Mouse (Mus musculus): Measurements from ENCODE around the gene Lin28a. TPM values are rescaled to one million over a fixed set of nuclear protein-coding genes. Genes with fewer than 3 reads are reported as not detected.

Gene Lin28a
- polyA plus RNA-seq, 1 experiment, result not detected

DNA sequence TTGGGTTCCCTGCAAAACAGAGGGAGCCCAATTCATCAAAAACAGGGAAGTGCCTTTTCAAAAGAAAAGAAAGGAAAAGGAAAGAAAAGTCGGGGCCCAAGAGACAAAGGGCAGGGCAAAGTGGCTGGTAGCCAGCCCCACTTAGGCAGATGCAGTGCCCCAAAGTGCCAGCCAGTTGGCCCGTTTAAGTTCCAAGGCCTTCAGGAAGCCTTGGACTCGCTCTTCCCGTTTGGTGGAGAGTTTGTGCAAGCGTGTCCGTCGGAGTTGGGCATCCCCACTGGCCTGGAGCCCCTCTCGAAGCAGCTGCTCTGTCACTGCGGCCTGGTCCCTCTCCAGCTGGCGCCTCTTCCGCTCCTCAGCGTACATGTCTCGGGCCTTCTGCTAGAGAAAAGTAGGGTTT, 47.8 kb downstream of the Lin28a start:
- TF ChIP-seq TAL1 (IDR thresholded peaks at IDR 0.05; ENCODE audit: low read length), result no peak
- TF ChIP-seq GATA1 (IDR thresholded peaks at IDR 0.05; ENCODE audit: low read length), result no peak
- peaks cover 34% of the 10 kb centered on the region for H3K4me1 ChIP-seq (ENCODE audit: control insufficient read depth)
- no peaks in the 10 kb centered on the region for H3K9me3 ChIP-seq (ENCODE audit: control insufficient read depth, low read length)
- no peaks in the 10 kb centered on the region for H3K27me3 ChIP-seq (ENCODE audit: control insufficient read depth)
- H3K36me3 ChIP-seq (ENCODE audit: control insufficient read depth), result peaks cover 36% of the 10 kb centered on the region
- no peak overlapping the region for H3K4me3 ChIP-seq (replicated peaks)

DNA sequence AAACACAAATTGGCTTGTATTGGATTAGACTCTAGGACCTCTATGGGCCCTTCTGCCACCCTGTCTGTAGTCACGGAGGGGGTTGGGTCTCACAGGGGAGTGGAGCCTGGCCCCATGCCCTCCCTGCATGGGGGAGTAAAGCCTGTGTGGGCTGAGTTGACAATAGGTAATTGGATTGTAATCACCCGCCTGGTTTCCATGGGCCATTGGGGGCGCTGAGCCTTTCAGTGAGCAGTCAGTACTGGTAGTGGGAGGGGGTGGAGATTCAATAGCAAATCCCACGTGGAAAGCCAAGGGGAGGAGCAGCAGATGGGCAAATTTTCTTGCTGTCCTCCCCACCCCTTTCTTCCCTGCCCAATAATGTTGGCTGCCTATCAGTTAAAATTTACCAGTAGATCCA, 48.4 kb downstream of the Lin28a start:
- peaks cover 40% of the 10 kb centered on the region for H3K36me3 ChIP-seq (ENCODE audit: control insufficient read depth)
- H3K4me1 ChIP-seq (ENCODE audit: control insufficient read depth), result peaks cover 39% of the 10 kb centered on the region

DNA sequence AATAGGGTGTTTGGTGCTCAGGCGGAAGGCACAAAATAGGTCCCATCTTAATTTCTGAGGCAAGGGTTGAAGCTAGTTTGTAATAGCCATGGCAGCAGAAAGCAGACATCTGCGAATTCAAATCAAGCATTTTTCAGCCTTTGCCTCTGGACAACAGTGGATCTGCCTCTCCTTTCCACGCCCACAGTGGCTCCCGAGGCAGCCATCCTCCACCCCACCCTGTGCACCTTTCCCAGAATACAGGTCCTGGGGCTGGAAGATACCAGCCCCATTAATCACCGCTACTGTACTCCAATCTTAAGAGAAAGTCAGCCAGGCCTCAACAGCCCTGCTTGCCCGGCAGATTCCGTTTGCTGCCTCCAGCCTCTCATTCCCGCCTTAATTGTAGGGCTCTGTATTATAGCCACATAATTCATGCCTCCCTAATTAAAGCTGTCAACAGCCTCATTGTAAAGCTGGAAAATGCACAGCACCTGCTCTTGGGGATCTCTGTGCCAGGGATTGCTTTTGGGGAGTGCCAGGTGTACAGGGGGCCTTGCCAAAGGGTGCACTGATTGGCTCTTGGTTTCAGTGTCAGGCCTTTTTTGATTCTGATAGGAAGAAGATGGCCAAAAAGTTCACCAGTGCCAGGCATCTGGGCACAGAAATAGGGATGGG, 49.4 kb downstream of the Lin28a start:
- peaks cover 39% of the 10 kb centered on the region for H3K4me1 ChIP-seq (ENCODE audit: control insufficient read depth)
- no peaks in the 10 kb centered on the region for H3K9me3 ChIP-seq (ENCODE audit: control insufficient read depth, low read length)
- peaks cover 42% of the 10 kb centered on the region for H3K36me3 ChIP-seq (ENCODE audit: control insufficient read depth)
- no peaks in the 10 kb centered on the region for H3K27me3 ChIP-seq (ENCODE audit: control insufficient read depth)
- H3K4me3 ChIP-seq (replicated peaks), result peak overlapping the region; percentile 88
- TF ChIP-seq GATA1 (IDR thresholded peaks at IDR 0.05; ENCODE audit: low read length) (no peak), TAL1 (IDR thresholded peaks at IDR 0.05; ENCODE audit: low read length) (no peak)

More for the DNA sequence above, 48.4 kb downstream of the Lin28a start:
- no peaks in the 10 kb centered on the region for H3K27me3 ChIP-seq (ENCODE audit: control insufficient read depth)
- no peak for TF ChIP-seq GATA1 (IDR thresholded peaks at IDR 0.05; ENCODE audit: low read length)
- TF ChIP-seq TAL1 (IDR thresholded peaks at IDR 0.05; ENCODE audit: low read length), result no peak
- no peak overlapping the region for H3K4me3 ChIP-seq (replicated peaks)
- no peaks in the 10 kb centered on the region for H3K9me3 ChIP-seq (ENCODE audit: control insufficient read depth, low read length)

DNA sequence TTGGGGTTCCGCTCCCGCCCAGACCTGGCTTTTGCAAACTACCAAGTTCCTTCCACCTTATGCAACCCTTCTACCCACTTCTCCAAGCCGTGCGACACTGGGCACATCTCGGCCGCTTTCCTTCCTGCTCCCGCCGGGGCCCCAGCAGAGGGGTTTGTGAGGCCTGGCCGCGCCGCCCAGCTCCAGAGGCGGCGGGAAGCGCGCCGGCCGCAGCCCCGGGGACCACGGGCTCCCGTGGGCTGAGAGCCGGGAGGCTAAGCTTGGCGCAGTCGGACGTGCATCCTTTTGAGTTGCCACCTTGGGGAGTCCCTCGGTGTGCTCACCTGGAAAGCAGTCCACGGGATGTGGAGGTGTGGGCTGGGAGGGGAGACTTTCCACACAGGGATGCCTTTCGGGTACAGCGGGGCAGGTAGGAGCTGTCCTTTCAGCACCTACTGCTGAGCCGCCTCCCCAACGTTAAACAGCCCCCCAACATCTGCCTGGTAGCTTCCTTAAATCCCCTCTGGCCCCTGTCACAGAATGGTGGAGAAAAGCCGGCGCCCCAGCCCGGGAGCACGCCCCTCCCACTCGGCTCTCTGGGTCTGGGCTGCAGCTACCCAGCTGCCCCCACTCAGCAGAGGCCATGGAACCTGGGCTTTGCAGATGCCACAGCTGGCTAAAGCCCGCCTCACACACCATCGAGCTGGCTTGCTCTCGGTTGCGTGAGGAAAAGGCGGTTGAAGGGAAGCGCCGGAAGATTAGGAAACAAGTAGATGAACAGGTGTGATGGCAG, 50.3 kb downstream of the Lin28a start, which contains the start of gene Hmgn2:
Gene Hmgn2 (minus strand): TSS at position 501 of the 772 bp plus-strand sequence.
- no peaks in the 10 kb centered on the region for H3K27me3 ChIP-seq (ENCODE audit: control insufficient read depth)

DNA sequence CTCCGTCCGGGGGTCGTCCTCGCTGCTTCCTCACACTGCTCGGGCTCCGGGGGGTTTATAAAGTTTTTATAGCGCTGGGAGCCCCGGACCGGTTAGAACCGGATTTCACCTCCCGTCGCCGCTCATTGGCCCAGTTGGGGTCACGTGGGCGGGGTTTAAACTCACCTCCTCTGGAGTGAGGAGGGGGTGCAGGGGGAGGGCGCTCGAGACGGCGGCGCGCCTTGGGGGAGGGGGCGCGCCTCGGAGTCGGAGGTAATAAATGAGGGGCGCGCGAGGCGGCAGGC, 50.8 kb downstream of the Lin28a start:
- no peak for TF ChIP-seq GATA1 (IDR thresholded peaks at IDR 0.05; ENCODE audit: low read length)
- no peak for TF ChIP-seq TAL1 (IDR thresholded peaks at IDR 0.05; ENCODE audit: low read length)
- Histone ChIP-seq H3K27me3 (ENCODE audit: control insufficient read depth) (no peaks in the 10 kb centered on the region), H3K4me1 (ENCODE audit: control insufficient read depth) (peaks cover 39% of the 10 kb centered on the region), H3K9me3 (ENCODE audit: control insufficient read depth, low read length) (no peaks in the 10 kb centered on the region), H3K36me3 (ENCODE audit: control insufficient read depth) (peaks cover 57% of the 10 kb centered on the region), H3K4me3 (replicated peaks) (peak overlapping the region; percentile 88)

More for the DNA sequence above, 50.3 kb downstream of the Lin28a start, which contains the start of gene Hmgn2:
- H3K4me3 ChIP-seq (replicated peaks), result peak within 1 kb of the TSS; percentile 88
- H3K36me3 ChIP-seq (ENCODE audit: control insufficient read depth), result peaks cover 51% of the 10 kb centered on the region
- H3K9me3 ChIP-seq (ENCODE audit: control insufficient read depth, low read length), result no peaks in the 10 kb centered on the region
- TF ChIP-seq TAL1 (IDR thresholded peaks at IDR 0.05; ENCODE audit: low read length) (no peak), GATA1 (IDR thresholded peaks at IDR 0.05; ENCODE audit: low read length) (no peak)
- H3K4me1 ChIP-seq (ENCODE audit: control insufficient read depth), result peaks cover 39% of the 10 kb centered on the region

DNA sequence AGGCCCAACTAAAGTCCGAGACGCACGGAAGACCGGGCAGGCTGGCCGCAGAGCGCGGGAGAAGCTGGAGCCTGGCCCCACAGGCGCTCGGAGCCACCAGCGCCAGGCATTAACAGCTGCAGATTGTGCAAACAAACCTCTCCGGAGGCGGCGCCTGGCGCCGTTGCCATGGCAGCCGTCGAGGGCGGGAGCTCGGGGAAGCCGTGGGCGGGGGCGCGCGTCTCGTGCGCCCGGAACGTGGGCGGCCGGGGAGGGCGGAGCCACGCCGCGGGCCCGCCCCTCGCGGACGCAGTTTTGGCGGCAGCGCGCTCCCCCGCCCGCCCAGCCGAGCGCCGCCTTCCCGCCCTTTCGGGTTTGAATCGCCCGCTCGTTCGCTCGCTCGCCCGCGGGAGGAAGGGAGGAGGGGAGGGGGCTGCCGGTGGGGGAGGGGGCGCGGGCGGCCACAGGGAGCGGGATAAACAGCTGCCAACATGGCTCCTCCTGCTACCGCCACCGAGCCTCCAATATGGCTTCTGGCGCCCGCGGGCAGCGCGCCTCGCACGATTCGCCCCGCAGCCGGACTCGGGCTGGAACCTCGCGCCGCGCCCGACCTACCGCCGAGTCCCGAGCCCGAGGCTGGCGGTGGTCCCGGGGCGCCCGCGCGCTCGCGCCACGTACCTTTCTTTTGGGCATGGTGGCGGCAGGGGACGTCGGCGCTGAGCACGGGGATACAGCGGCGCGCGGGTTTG, 51.3 kb downstream of the Lin28a start:
- peak overlapping the region; percentile 88 for H3K4me3 ChIP-seq (replicated peaks)
- no peaks in the 10 kb centered on the region for H3K9me3 ChIP-seq (ENCODE audit: control insufficient read depth, low read length)
- TF ChIP-seq GATA1 (IDR thresholded peaks at IDR 0.05; ENCODE audit: low read length) (no peak), TAL1 (IDR thresholded peaks at IDR 0.05; ENCODE audit: low read length) (no peak)
- peaks cover 39% of the 10 kb centered on the region for H3K4me1 ChIP-seq (ENCODE audit: control insufficient read depth)
- peaks cover 55% of the 10 kb centered on the region for H3K36me3 ChIP-seq (ENCODE audit: control insufficient read depth)
- H3K27me3 ChIP-seq (ENCODE audit: control insufficient read depth), result no peaks in the 10 kb centered on the region

DNA sequence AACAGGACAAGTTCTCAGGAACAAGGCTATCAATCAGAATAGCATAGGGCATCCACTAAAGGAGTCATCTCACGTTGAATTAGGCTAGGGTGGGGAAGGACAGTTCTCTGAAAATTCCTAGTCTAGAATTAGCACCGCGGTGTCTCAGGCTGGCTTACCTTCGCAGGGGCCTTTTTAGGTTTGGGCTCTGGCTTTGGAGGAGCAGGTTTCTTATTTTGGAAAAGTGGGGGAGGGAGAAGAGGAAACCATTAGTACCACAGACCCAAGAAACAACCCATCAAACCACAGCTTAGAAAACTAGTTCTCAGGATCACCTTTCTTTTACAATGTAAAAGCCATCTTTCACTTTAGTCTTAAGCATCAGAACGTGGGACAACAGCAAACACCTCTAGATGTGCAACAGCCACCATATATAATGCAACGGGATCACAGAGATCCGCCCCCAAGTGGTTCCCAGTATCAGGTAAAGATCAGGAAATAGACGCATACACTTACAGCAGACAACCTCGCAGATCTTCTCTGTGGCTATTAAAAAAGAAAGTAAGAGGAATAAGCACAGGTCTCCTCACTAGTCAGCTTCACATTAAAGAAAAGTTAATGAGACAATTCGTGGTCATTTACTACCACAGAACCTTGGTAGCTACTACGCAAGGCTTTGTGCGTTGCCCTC, 52.2 kb downstream of the Lin28a start:
- H3K4me3 ChIP-seq (replicated peaks), result peak overlapping the region; percentile 88
- TF ChIP-seq GATA1 (IDR thresholded peaks at IDR 0.05; ENCODE audit: low read length) (no peak), TAL1 (IDR thresholded peaks at IDR 0.05; ENCODE audit: low read length) (no peak)
- H3K36me3 ChIP-seq (ENCODE audit: control insufficient read depth), result peaks cover 50% of the 10 kb centered on the region
- no peaks in the 10 kb centered on the region for H3K27me3 ChIP-seq (ENCODE audit: control insufficient read depth)
- peaks cover 39% of the 10 kb centered on the region for H3K4me1 ChIP-seq (ENCODE audit: control insufficient read depth)
- no peaks in the 10 kb centered on the region for H3K9me3 ChIP-seq (ENCODE audit: control insufficient read depth, low read length)

DNA sequence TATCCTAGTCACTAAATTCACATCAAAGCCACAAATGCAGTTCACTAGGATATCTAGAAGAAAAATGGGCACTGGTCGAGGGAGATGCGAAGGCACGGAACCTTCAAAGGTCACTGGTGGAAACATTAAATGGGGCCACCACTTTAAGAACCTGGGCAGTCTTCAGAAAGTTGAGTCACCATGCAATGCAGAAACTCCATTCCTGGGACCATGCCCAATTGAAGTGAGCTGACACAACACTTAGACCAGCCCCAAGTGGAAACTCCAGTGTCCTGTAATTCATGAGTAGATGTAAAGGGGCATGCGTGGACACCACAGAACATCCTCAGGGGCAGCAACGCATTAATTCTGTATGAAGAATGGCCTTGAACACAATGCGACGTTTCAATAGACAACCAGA, 56.1 kb downstream of the Lin28a start:
- Histone ChIP-seq H3K4me3 (replicated peaks) (no peak overlapping the region), H3K4me1 (ENCODE audit: control insufficient read depth) (peaks cover 16% of the 10 kb centered on the region), H3K27me3 (ENCODE audit: control insufficient read depth) (no peaks in the 10 kb centered on the region), H3K36me3 (ENCODE audit: control insufficient read depth) (peaks cover 37% of the 10 kb centered on the region), H3K9me3 (ENCODE audit: control insufficient read depth, low read length) (no peaks in the 10 kb centered on the region)
- TF ChIP-seq GATA1 (IDR thresholded peaks at IDR 0.05; ENCODE audit: low read length) (no peak), TAL1 (IDR thresholded peaks at IDR 0.05; ENCODE audit: low read length) (no peak)

Data from erythroblast, embryonic 14.5 days (primary cell).